Mouse (Mus musculus) left cerebral cortex, adult 8-10 months (tissue): ENCODE results near the gene Gm28042. TPM values are rescaled to one million over a fixed set of nuclear protein-coding genes. Genes with fewer than 3 reads are reported as not detected.

Experiments used
- DNase-seq, 2 experiments: peaks; one replicate each; pipeline ENCODE4 v3.0.0; 2022; ENCODE audit warnings: low spot score in 2 of 2
- total RNA-seq, 4 experiments: library from RNA; stranded (reverse); gene quantifications; 2 replicates each; pipeline ENCODE4 v1.2.4; 2022

Gene Gm28042
- total RNA-seq, 4 experiments from 2014 or later = 0.50 to 2.6 (median 1.3) TPM

DNA sequence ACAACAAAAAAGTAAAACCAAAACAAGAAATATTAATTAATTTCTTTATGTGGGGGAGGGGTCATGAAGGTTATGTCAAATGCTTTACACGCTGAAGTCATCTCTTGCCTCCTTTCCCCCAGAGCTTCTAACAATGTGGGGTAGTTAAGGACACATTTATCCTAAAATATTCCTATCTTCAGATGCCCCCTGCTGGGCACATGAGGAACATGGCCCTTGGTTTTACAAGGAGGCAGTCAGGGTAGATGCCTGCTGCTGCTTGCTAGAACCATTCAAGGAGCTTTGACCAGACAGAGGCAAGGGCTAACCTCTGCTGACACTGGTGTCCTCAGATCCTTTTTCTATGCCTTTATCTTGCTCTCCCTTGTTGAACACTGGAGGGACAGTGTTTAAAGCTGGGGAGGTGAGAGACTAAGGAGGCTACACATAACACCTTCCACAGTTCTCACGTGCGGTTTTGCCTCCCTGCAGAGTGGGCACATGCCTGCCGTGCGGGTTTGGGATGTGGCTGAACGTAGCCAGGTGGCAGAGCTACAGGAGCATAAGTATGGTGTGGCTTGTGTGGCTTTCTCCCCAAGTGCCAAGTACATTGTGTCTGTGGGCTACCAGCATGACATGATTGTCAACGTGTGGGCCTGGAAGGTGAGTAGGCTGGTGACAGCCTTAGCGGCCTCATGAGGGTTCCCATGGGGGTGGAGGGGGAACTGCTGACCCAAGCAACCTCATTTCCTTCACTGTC lies 15.7 kb upstream of the Gm28042 start:
- peak in 1 of 2 experiments; percentile 42 for DNase-seq

DNA sequence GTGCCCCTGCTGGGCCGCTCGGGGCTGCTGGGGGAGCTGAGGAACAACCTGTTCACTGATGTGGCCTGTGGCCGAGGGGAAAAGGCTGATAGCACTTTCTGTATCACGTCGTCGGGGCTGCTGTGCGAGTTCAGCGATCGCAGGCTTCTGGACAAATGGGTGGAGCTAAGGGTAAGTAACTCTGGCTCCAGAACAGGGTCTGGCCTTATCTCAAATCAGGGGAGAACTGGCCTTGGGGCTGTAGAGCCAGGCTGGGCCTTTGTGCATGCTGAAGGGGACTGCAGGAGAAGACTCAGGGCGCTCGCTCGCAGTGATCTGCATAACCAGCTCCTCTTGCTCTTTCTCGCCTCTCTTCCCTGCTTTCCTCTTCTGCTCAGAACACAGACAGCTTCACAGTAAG lies 14.4 kb upstream of the Gm28042 start:
- no peak for DNase-seq

DNA sequence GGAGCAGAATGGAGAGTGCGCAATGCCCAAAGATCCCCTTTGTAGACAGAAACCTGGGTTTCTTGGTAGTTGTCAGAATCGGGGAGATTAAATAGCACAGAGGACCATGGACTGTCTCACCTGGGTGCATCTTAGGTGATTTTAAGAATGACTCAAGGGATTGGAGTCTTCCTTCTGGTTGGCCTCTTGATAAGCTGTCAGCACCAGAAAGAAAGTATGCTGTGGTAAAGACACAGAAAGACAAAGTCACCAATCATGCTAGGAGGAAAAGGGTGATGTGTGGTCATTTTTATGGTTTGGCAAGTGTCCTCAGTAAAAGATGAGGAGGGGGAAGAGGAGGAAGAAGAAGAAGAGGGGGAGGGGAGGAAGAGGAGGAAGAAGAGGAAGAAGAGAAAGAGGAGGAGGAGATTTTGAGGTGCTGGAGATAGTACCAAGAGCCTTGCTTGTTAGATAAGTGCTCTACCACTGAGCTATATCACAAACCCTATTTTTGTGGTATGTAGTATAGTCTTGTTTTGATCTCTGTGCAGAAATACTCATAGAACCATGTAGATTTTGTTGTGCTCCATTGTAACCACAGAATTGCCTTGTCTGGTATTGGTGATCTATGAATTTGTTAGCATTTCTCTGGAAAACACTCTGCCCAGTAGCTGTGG lies 13.3 kb upstream of the Gm28042 start:
- no peak for DNase-seq

DNA sequence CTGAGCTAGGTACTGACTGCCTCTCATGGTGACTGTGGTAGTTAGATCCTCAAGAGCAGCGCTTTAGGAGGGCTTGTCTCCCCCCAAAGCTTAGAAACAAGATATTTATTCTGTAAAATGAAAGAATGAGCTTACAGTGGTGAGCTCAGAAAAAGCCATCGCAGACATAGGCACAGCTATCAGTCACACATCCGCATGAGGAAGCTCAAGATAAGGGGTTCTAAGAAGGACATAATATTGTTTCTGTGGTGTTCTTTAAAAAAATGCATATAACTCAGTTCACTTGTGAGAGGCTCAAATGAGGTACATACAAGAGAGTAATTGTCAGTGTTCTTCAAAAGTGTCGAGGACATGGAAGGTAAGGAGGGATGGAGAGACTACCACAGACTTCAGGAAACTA lies 11.4 kb upstream of the Gm28042 start:
- no peak for DNase-seq

DNA sequence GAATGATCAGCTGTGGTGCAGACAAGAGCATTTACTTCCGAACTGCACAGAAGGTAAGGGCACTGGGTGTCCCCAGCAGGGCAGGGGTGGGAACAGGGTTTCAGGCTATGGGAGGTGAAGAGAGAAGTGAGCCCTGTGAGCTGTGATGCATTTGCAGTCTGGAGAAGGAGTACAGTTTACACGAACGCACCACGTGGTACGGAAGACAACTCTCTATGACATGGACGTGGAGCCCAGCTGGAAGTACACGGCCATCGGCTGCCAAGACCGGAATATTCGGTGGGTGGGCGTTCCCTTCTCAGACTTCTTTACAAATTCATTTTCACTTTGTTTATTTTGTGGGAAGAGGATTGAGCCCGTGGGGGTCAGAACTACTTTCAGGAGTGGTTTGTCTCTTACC lies 9.7 kb upstream of the Gm28042 start:
- DNase-seq = no peak

DNA sequence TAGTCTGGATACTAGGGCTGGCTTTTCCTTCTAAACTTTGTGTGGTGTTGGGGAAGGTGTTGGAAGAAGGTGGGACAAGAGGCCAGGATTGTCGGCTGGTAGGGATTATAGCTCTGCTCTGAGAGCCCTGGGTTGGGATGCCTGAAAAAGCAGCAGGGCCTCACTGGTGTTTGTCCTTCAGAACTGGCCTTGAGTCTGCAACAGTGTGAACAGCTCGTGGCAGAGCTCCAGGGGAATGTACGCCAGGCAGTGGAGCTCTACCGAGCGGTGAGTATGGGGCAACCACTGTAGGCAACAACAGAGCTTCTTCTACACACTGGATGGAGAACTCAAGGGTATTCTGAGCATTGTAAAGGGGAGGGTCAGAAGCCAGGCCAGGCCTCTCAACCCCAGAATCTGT lies 3.0 kb upstream of the Gm28042 start:
- no peak for DNase-seq

DNA sequence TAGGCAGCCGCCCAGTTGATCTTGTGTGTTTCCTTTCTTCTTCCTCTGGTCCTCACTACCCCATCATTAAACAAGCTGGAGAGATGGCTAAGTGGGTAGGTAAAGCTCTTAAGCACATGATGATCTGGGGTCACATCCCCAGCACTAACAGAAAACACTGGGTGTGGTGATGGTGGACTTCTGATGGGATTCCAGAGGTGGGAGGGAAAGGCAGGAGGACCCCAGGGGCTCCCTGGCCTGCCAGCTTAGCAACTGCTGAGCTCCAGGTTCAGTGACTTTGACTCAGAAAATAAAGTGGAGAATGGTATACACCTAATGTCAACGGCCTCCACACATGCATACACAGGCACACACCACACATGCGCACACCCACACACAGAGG lies 648 bp downstream of the Gm28042 start:
- no peak for DNase-seq

DNA sequence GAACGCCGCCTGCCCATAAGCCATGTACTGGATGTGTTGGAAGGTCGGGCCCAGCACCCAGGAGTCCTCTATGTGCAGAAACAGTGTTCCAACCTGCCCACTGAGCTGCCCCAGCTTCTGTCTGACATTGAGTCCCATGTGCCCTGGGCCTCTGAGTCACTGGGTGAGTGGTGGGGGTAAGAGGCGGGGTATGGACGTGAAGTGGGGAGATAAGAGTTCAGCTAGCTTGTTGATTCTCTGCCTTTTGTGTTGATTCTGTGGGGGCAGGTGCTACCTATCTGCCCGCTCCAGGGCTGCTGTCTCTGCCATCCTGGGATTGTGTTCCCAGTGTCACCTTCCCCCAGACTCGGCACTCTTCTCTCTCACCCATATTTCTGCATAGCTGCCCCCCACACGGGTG lies 3.1 kb downstream of the Gm28042 start:
- no peak for DNase-seq

DNA sequence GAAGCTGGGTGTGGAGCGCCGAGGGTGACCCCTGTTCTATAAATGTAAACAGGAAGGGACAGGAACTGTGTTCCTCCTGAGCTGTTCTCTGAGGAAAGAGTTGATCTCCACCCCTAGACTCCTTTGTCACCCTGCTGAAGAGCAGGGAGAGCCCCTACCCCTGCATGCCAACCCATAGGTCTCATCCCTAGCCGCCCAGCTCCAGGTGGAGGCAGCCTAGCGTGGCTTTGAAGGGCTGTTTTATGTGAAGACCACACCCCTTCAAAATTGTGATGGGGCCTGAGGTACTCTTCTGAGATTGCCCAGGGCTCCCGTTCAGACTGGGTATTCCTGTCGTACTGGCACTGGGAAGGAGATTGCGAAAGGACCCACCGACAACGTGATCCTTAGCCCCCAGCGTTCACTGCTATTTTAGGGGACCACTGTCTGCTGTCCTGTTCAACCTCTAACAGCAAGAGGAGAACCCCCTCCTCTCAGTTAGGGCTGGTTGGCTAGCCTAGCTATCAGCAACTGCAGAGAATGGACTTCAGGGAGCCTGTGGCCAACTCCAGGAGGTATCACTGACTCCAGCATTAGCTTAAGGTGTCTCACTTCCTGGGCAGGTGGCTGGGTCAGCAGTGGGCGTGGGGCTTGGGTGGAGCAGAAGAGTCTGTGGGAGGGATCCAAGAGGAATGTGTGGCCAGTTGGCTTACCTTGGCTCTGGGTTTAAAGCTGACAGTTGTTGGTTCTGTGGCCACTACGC lies 5.6 kb downstream of the Gm28042 start, which contains the start of gene Pla2g4b:
TSS of gene Pla2g4b (plus strand) at position 692 of the 742 bp plus-strand sequence.
- DNase-seq = no peak

DNA sequence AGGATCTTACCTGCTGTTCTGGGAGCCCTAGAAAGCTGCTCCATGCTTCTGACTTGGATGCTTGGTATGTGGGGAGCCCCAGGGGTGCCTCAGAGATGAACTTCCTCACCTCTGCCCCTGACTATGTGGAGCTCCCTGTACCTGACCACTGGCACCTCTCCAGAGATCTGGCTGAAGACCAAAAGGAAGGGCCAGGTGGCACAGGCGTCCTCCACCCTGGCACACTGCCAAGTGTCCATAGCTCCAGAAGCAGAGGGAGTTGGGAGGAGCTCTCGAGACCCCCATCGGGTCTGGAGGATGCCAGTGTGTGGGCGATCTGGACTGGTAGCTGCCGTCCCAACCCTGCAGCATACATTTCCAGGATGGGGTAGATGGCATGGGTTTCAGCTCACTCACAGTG lies 6.4 kb downstream of the Gm28042 start:
- no peak for DNase-seq

DNA sequence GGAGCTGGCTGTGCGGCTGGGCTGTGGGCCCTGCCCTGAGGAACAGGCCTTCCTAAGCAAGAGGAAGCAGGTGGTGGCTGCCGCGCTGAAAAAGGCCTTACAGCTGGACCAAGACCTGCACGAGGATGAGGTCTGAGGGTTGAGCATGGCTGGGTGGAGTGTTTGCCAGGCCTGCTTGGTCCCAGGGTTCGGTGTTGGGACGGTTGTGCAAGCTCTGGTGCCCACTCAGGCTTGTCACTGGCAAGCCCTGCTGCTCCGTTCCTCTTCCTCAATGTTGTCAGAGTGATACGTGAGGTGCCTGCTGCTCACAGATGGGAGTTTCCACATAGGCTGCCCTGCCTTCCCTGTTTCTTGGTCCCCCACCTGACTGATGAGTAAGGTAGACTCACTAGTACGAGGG lies 10.5 kb downstream of the Gm28042 start:
- DNase-seq = no peak

DNA sequence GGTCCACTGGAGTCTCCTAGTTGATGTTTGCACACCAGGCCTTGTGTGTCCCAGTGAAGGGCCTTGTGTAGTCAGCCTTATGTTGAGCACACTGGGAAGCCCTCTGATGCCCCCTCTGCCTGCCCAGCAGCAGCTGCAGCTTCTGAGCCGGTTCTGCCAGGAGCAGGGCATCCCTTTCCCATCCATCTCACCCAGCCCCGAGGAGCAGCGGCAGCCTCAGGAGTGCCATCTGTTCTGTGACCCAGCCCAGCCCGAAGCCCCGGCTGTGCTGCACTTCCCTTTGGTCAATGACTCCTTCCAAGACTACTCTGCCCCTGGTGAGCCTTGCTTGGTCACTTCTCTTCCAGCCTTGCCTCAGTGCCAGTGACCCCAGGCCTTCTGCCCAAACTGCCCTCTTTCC lies 13.7 kb downstream of the Gm28042 start:
- DNase-seq = no peak

DNA sequence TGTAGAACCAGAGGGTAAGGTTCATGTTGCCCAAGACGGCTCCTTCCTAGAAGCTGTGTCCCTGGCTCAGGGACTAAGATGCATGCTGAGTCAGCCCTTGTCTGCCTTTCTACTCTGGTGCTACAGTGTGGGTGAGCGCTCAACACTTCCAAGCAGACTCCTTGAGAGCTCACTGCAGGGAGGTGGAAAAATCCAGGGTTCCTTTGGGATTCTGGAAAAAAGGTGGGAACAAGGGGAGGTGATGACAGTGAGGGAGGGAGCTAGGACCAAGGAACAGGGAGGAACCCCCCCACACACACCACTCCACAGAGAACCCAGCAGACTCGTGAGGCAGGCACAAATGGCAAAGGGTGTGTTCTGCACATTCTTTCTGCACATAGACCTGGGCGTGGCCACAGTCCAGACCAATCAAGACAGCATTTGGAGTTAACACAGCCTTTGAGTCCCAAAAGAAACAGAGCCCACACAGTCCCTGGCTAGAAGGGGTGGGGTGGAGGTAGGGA lies 16.9 kb downstream of the Gm28042 start:
- DNase-seq = peak; percentile 33 to 84

DNA sequence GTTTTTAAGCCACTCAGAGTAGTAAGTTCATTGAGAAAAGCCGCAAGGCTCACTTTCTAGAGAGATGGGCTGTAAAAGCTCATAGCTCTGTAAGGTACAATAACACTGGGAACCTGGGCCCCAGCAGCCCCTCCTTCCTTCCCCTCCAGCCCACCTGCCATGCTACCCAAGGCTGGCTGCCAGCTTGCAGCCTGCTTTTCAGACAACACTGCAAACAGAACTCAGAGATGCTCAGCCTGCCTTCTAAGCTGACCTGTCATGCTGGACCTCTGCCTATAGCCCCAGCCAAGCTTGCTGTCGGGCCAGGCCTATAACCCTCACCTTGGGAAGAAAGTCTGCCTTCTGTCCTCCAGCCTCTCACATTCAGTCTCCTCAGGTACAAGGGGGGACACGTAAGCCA lies 17.4 kb downstream of the Gm28042 start:
- DNase-seq = no peak

DNA sequence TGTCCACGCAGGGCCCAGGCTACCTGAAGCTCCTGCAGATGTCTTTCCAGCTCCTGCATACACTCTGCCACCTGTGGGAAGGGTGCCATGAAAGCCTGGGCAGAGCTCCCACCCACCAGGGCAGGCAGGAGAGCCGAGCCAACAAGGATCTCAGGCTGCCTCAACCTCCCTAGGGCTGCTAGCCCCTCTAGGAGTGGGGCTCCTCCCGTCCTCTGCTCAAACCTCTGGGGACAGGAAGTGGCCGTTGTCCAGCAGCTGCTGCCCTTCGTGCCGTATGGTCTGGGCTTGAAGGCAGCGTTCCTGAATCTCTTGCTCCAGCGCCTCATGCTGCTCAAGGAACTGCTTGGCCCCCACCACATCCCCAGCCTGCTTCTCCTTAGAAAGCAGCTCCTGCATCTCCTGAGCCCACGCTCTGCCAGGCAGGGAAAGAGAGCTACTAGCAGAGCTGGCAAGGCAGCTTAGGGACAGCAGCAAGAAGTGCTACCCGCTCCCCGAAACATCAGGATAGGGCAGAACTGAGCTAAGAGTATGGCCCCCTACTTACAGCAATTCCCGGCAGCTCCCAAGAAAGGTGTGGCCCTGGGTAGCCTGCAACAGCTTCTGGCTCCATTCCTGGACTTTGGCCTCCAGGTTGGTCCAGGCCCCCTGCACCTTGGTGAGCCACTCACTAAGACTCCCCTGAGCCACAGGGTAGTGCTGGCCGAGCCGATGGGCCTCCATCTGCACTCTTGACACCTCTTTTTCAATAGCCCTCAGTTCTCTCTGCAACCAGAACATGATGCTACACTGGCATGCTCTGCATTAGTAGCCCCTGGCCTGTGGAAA lies 19.4 kb downstream of the Gm28042 start:
- peak in 1 of 2 experiments; percentile 71 for DNase-seq

DNA sequence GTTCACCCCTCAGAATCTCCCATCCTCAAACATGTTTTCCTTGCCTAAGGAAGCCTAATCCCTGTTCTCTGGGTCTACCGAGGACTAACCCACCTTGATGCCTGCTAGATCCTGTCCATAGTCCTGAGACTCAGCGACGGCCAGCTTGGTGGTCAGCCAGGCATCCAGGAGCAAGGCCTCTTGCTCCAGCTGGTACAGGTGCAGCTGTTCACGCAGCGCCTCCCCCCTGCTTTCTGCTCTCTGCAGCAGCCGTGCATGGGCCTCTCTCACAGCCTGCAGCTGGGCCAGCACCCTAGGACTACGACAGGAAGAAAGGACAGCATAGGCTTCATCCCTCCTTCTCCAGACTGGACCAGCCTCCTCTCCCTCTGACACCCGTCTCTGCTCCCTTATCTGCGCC lies 20.9 kb downstream of the Gm28042 start:
- DNase-seq = no peak

DNA sequence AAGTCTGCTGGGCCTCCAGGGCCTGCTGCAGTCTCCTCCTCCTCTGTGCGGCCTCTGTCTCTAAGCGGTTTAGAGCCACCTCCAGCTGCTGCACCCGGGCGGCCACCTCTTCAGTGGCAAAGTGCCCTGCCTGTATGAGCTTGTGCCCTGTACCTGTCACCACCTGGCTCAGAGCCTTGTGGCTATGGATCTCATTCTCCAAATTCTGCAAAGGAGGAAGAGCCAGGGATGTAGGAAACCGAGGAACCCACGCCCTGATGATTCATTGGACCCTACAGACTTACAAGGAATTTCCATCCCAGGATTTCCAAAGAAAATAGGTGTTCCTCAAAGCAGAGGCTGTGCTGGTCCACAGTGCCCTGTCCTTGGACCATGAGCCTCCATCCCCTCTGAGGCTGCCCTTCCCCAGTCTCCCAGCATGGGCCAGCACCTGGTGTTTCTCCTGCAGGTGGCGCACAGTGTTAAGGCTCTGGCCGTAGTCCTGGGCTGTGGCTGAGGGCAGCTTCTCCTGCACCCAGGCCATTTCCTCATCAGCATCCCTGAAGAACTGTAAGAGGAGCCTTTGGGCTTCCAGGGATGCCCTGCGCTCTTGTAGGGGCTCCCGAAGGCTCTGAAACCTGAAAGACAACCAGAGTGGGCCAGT lies 22.5 kb downstream of the Gm28042 start:
- peak in 1 of 2 experiments; percentile 61 for DNase-seq

DNA sequence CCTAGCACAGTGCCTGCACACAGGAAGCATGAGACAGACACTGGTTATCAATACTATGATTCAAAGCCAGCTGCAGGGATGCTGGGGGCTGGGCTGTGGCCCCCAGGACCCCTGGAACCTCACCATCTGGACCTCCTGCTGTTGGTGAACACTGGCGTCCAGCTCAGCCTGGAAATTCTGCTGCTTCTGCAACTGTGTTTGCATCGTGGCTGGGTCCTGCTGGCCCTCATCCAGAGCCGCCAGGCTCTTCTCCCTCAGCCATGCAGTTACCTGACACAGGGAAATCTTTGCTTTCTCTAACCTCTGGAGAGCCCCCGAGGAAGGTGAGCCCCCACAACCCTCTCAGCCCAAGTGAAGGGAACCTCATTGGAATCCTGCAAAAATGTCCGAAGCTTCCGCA lies 24.1 kb downstream of the Gm28042 start:
- no peak for DNase-seq

DNA sequence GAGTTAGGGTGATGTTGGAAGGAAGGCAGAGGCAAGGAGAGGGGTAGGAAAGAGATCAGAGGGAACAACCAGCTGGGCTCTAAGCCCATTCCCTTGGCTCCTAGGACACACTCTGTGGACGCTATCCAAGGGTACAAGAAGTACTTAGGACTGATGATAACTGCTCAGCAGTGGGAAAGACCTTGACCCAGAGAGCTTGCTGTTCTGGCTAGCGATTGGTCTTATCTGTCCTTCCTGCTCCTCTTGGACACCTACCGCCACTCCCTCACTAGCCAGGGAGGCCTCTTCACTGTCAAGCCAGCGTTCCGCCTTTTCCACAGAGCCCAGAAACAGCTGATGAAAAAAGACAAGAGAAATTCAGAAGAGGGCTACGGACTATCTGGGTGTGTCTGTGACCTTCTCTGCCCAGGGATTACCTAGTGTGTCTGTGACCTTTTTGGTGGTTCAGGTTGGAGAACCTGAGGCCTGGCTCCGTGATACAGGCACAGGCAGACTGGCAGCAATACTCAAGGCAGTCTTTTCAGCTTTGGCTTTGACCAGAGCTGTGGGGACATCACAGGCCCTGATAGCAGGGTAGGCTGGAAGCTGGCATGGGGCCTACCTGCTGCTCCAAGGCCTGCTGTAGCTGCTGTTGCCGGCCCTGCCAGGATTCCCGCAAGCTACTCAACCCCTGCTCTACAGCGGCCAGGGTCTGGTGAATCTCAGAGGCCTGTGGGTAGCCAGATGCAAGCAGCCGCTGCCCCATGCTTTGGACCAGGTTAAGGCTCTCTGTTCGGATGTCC lies 27.7 kb downstream of the Gm28042 start:
- no peak for DNase-seq

DNA sequence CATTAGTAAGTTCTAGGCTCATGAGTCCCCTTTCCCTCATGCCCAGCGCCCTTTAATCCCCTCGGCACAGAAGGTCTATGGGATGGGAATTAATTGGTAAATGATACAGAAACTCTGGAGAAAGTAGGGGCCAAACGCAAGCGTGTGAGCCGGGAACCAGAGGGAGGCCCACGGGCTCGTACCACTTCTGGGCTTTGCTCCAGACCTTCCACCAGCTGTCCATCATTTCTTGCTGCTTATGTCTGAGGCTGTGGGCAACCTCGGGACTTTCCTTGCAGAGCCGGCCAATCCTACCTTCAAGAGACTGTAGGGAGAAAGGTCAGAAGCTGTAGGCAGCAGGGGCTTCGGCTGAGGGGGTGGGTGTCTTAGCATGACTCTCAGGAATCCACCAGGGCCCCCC lies 28.6 kb downstream of the Gm28042 start:
- DNase-seq = no peak
